ENCODE assay signal across 8 mouse cellular contexts in genomic region chr12:69360997-69361899, GRCm38 (mm10). TPM values are rescaled to one million over a fixed set of nuclear protein-coding genes. Genes with fewer than 3 reads are reported as not detected.
DNase-seq lines count a peak whose midpoint lies in the region; ATAC-seq lines count a peak whose summit lies in the region.
"Not testable (repeated sequence)": the region's sequence is repeated elsewhere in the genome, so short reads cannot be mapped to it uniquely, and the experiment has no call there.

No protein-coding gene starts in this region.

- H3K27me3 ChIP-seq in intestine, embryonic 14.5 days (replicated peaks; ENCODE audit: control insufficient read depth, insufficient read depth, low read length), result not testable (repeated sequence)

- DNase-seq in adrenal gland, adult (ENCODE audit: inconsistent age in 2 of 2, low spot score in 1 of 2), result peak; percentile 99 to 100
- peak; percentile 98 for DNase-seq in embryo, embryonic 10.5 days (ENCODE audit: low spot score)
- peak; percentile 97 for DNase-seq in gastrocnemius, postnatal 25 days
- peak; percentile 100 for DNase-seq in intestine, embryonic 14.5 days (ENCODE audit: low spot score)
- peak; percentile 98 to 99 for DNase-seq in left cerebral cortex, postnatal 14 days (ENCODE audit: low spot score in 2 of 2)
- peak; percentile 98 for DNase-seq in mesoderm, embryonic 11.5 days (ENCODE audit: low read depth, low spot score)
- peak; percentile 98 to 99 for DNase-seq in right cerebral cortex, postnatal 36 days (ENCODE audit: low spot score in 2 of 2)
- peak; percentile 98 for DNase-seq in yolk sac, embryonic 10.5 days (ENCODE audit: low spot score)

- H3K4me2 ChIP-seq in intestine, embryonic 14.5 days (ENCODE audit: low read length), result peak overlapping the region; percentile 79

- peaks cover 19% of the 10 kb centered on the region for H3K4me1 ChIP-seq in intestine, embryonic 14.5 days (replicated peaks; ENCODE audit: control insufficient read depth, insufficient read depth, low read length)

- peak overlapping the region; percentile 96 for H3K27ac ChIP-seq in intestine, embryonic 14.5 days (ENCODE audit: low read depth)

- intact Hi-C loops in left cerebral cortex, postnatal 14 days (cut with DNase I), result not testable (repeated sequence)

- peak; percentile 95 for ATAC-seq in intestine, embryonic 14.5 days (replicated peaks; ENCODE audit: low FRiP score, low TSS enrichment, low read depth)

- peak overlapping the region; percentile 52 for H3K4me3 ChIP-seq in intestine, embryonic 14.5 days (ENCODE audit: low read depth, low read length)

- not testable (repeated sequence) for H3K9me3 ChIP-seq in intestine, embryonic 14.5 days (ENCODE audit: control insufficient read depth, low read length)

- 1% methylated on average over 39 of the region's 50 CpGs for WGBS in intestine, embryonic 14.5 days

- H3K9ac ChIP-seq in intestine, embryonic 14.5 days (ENCODE audit: low read length), result peak overlapping the region; percentile 63

- not testable (repeated sequence) for H3K36me3 ChIP-seq in intestine, embryonic 14.5 days (ENCODE audit: control insufficient read depth, insufficient read depth, low read length)

RNA-seq across cellular contexts. Expression of gene Nemf, which starts 4.3 kb away (rescaled TPM):
- 10 to 100 TPM; 17.1 to 20.8 TPM for total RNA-seq in gastrocnemius, postnatal 25 days (2021)
- 69.1 and 78.7 TPM in 2 replicates for polyA plus RNA-seq in intestine, embryonic 14.5 days (2014; fragmentation: Nextera tagmentation; extraction: Ambion mirVana)
- total RNA-seq in left cerebral cortex, postnatal 14 days (2021), result 10 to 100 TPM; 37.9 to 39.9 TPM

RNA-seq across cellular contexts. Expression of gene Arf6, which starts 10.7 kb away (rescaled TPM):
- total RNA-seq in gastrocnemius, postnatal 25 days (2021), result 10 to 100 TPM; 20.1 to 23.5 TPM
- polyA plus RNA-seq in intestine, embryonic 14.5 days (2014; fragmentation: Nextera tagmentation; extraction: Ambion mirVana), result 48.2 and 53.3 TPM in 2 replicates
- 10 to 100 TPM; 55.5 to 57.9 TPM for total RNA-seq in left cerebral cortex, postnatal 14 days (2021)

RNA-seq across cellular contexts. Expression of gene Gm9887, which starts 11.0 kb away (rescaled TPM):
- not detected for total RNA-seq in gastrocnemius, postnatal 25 days (2021)
- polyA plus RNA-seq in intestine, embryonic 14.5 days (2014; fragmentation: Nextera tagmentation; extraction: Ambion mirVana), result 1.1 and 1.5 TPM in 2 replicates
- 1 to 10 TPM; 1.0 to 2.7 TPM for total RNA-seq in left cerebral cortex, postnatal 14 days (2021)

Comparison
In these comparisons a context has a peak if more than half of its experiments do, and no peak if none do; other contexts are left out.
1. Peak in every context shown above with its lines: DNase-seq, ATAC-seq, H3K4me3 ChIP-seq and H3K27ac ChIP-seq.